Mouse (Mus musculus) limb, embryonic 15.5 days (tissue): ENCODE results near the gene Lrg1. TPM values are rescaled to one million over a fixed set of nuclear protein-coding genes. Genes with fewer than 3 reads are reported as not detected.

Experiments used
- ATAC-seq: fragments of 200-750 bp; cut with Nextera tagmentation; 2 replicates; pipeline ENCODE4 v1.8.0; 2017; ENCODE audit warnings: low read depth, moderate TSS enrichment; ENCODE audit not compliant: insufficient number of reproducible peaks, low FRiP score, low TSS enrichment
- H3K27ac ChIP-seq: fragments of 300-500 bp; sonication (generic); 2 replicates; pipeline ENCODE4 v1.5.1; 2015; ENCODE audit warnings: moderate library complexity, mild to moderate bottlenecking, inconsistent platforms
- H3K27me3 ChIP-seq: fragments of 300-500 bp; sonication (generic); 2 replicates; pipeline ENCODE4 v1.6.1; 2015; ENCODE audit warnings: inconsistent platforms
- H3K36me3 ChIP-seq: fragments of 300-500 bp; sonication (generic); 2 replicates; pipeline ENCODE4 v1.6.1; 2015; ENCODE audit warnings: inconsistent platforms
- H3K4me1 ChIP-seq: fragments of 300-500 bp; sonication (generic); 2 replicates; pipeline ENCODE4 v1.6.1; 2015; ENCODE audit warnings: inconsistent platforms
- H3K4me2 ChIP-seq: fragments of 300-500 bp; sonication (generic); 2 replicates; pipeline ENCODE4 v1.6.1; 2015; ENCODE audit warnings: mild to moderate bottlenecking, inconsistent platforms
- H3K4me3 ChIP-seq: fragments of 300-500 bp; sonication (generic); 2 replicates; pipeline ENCODE4 v1.5.1; 2015; ENCODE audit warnings: mild to moderate bottlenecking, inconsistent platforms
- H3K9ac ChIP-seq: fragments of 300-500 bp; sonication (generic); 2 replicates; pipeline ENCODE4 v1.6.1; 2015; ENCODE audit warnings: inconsistent platforms
- H3K9me3 ChIP-seq: fragments of 300-500 bp; sonication (generic); 2 replicates; pipeline ENCODE4 v1.6.1; 2016; ENCODE audit warnings: inconsistent platforms
- WGBS: fragments of 180-500 bp; shearing (Covaris S2); methylation state at CpG from one replicate; pipeline ENCODE4 v1.1.7; 2015; 5-methylcytosine and 5-hydroxymethylcytosine counted together
- polyA plus RNA-seq: library from polyadenylated mRNA; unstranded; fragments of >200 nt; fragmentation: Nextera tagmentation; extraction: Ambion mirVana; gene quantifications from 2 replicates; pipeline ENCODE4 v1.2.1, GENCODE M21; 2015

Lrg1 gene
- polyA plus RNA-seq, 1 experiment from 2014 or later = 0.55 TPM

- 2% methylated on average over 30 of the region's 30 CpGs for WGBS
- ATAC-seq = no peak
- Histone ChIP-seq H3K4me2 (peak overlapping the region; percentile 30), H3K9me3 (no peaks in the 10 kb centered on the region), H3K9ac (no peak overlapping the region; the same call in 1 of the 2 replicates), H3K36me3 (no peaks in the 10 kb centered on the region), H3K4me3 (peak overlapping the region; percentile 13), H3K4me1 (peaks cover 10% of the 10 kb centered on the region; the same call in 1 of the 2 replicates), H3K27me3 (peaks cover 87% of the 10 kb centered on the region), H3K27ac (no peak overlapping the region)
Observed at GRCm38 (mm10) chr17:56148790-56149618, 27.2 kb upstream of the Lrg1 start.

- Histone ChIP-seq H3K4me1 (peaks cover 10% of the 10 kb centered on the region; the same call in 1 of the 2 replicates), H3K4me3 (peak overlapping the region; percentile 13; the same call in 1 of the 2 replicates), H3K9me3 (no peaks in the 10 kb centered on the region), H3K27me3 (peaks cover 87% of the 10 kb centered on the region), H3K4me2 (peak overlapping the region; percentile 30), H3K27ac (no peak overlapping the region), H3K9ac (no peak overlapping the region), H3K36me3 (no peaks in the 10 kb centered on the region)
- 21% methylated on average over 9 of the region's 9 CpGs for WGBS
- ATAC-seq = no peak
Observed at GRCm38 (mm10) chr17:56148280-56148679, 26.5 kb upstream of the Lrg1 start.

GRCm38 (mm10) chr17:56147420-56147819 lies 25.6 kb upstream of the Lrg1 start:
- no peaks in the 10 kb centered on the region for H3K36me3 ChIP-seq
- peaks cover 90% of the 10 kb centered on the region for H3K27me3 ChIP-seq
- 40% methylated on average over 12 of the region's 12 CpGs for WGBS
- no peak for ATAC-seq
- H3K4me1 ChIP-seq = peaks cover 10% of the 10 kb centered on the region; the same call in 1 of the 2 replicates
- no peaks in the 10 kb centered on the region for H3K9me3 ChIP-seq
- no peak overlapping the region for H3K4me2 ChIP-seq
- H3K4me3 ChIP-seq = no peak overlapping the region
- H3K9ac ChIP-seq = no peak overlapping the region
- no peak overlapping the region for H3K27ac ChIP-seq

GRCm38 (mm10) chr17:56146131-56146530 lies 24.3 kb upstream of the Lrg1 start:
- no peak overlapping the region for H3K27ac ChIP-seq
- H3K36me3 ChIP-seq = no peaks in the 10 kb centered on the region
- H3K27me3 ChIP-seq = peaks cover 99% of the 10 kb centered on the region
- no peaks in the 10 kb centered on the region for H3K9me3 ChIP-seq
- ATAC-seq = no peak
- H3K4me1 ChIP-seq = peaks cover 23% of the 10 kb centered on the region
- WGBS = 13% methylated on average over 9 of the region's 9 CpGs
- H3K9ac ChIP-seq = no peak overlapping the region
- no peak overlapping the region for H3K4me3 ChIP-seq
- no peak overlapping the region for H3K4me2 ChIP-seq

GRCm38 (mm10) chr17:56144546-56144945 lies 22.7 kb upstream of the Lrg1 start:
- H3K27ac ChIP-seq = no peak overlapping the region
- no peaks in the 10 kb centered on the region for H3K9me3 ChIP-seq
- no peaks in the 10 kb centered on the region for H3K36me3 ChIP-seq
- H3K27me3 ChIP-seq = peaks cover 99% of the 10 kb centered on the region
- H3K4me3 ChIP-seq = no peak overlapping the region
- no peak overlapping the region for H3K4me2 ChIP-seq
- 64% methylated on average over 9 of the region's 9 CpGs for WGBS
- no peak for ATAC-seq
- H3K4me1 ChIP-seq = peaks cover 28% of the 10 kb centered on the region
- H3K9ac ChIP-seq = no peak overlapping the region

- no peak overlapping the region for H3K9ac ChIP-seq
- H3K36me3 ChIP-seq = no peaks in the 10 kb centered on the region
- H3K27ac ChIP-seq = no peak overlapping the region
- no peaks in the 10 kb centered on the region for H3K9me3 ChIP-seq
- ATAC-seq = 0 out of 2 replicates have a peak, but pooled peaks have one; percentile 11
- H3K4me3 ChIP-seq = peak overlapping the region; percentile 41
- peak overlapping the region; percentile 71 for H3K4me2 ChIP-seq
- under 1% methylated on average over 43 of the region's 47 CpGs for WGBS
- peaks cover 94% of the 10 kb centered on the region for H3K27me3 ChIP-seq
- H3K4me1 ChIP-seq = peaks cover 26% of the 10 kb centered on the region
Observed at GRCm38 (mm10) chr17:56141702-56142605, 20.2 kb upstream of the Lrg1 start.

GRCm38 (mm10) chr17:56139858-56140595 lies 18.2 kb upstream of the Lrg1 start, which contains the start of gene Sema6b:
Sema6b (minus strand) TSS chr17:56140343.
- Histone ChIP-seq H3K9me3 (no peaks in the 10 kb centered on the region), H3K27me3 (peaks cover 85% of the 10 kb centered on the region), H3K4me2 (peak within 1 kb of the TSS; percentile 99), H3K9ac (peak within 1 kb of the TSS; percentile 29; the same call in 1 of the 2 replicates), H3K4me1 (peaks cover 29% of the 10 kb centered on the region), H3K4me3 (peak within 1 kb of the TSS; percentile 66), H3K27ac (no peak within 1 kb of the TSS), H3K36me3 (no peaks in the 10 kb centered on the region)
- 1% methylated on average over 73 of the region's 79 CpGs for WGBS
- ATAC-seq = no peak

GRCm38 (mm10) chr17:56139355-56139754 lies 17.6 kb upstream of the Lrg1 start:
- ATAC-seq = no peak
- Histone ChIP-seq H3K4me2 (peak overlapping the region; percentile 99), H3K4me3 (peak overlapping the region; percentile 66), H3K27me3 (peaks cover 82% of the 10 kb centered on the region), H3K4me1 (peaks cover 35% of the 10 kb centered on the region), H3K9ac (no peak overlapping the region), H3K36me3 (no peaks in the 10 kb centered on the region), H3K27ac (no peak overlapping the region), H3K9me3 (no peaks in the 10 kb centered on the region)
- 9% methylated on average over 21 of the region's 21 CpGs for WGBS

GRCm38 (mm10) chr17:56137839-56138613 lies 16.2 kb upstream of the Lrg1 start:
- Histone ChIP-seq H3K27me3 (peaks cover 69% of the 10 kb centered on the region), H3K4me2 (no peak overlapping the region), H3K9me3 (no peaks in the 10 kb centered on the region), H3K4me1 (peaks cover 45% of the 10 kb centered on the region), H3K4me3 (0 out of 2 replicates have a peak overlapping the region, but pooled peaks have one; percentile 11), H3K27ac (no peak overlapping the region), H3K9ac (no peak overlapping the region), H3K36me3 (no peaks in the 10 kb centered on the region)
- ATAC-seq = no peak
- 21% methylated on average over 25 of the region's 25 CpGs for WGBS

GRCm38 (mm10) chr17:56136558-56136957 lies 14.8 kb upstream of the Lrg1 start:
- H3K4me2 ChIP-seq = no peak overlapping the region
- no peak overlapping the region for H3K9ac ChIP-seq
- no peak for ATAC-seq
- H3K9me3 ChIP-seq = no peaks in the 10 kb centered on the region
- peaks cover 56% of the 10 kb centered on the region for H3K27me3 ChIP-seq
- no peak overlapping the region for H3K4me3 ChIP-seq
- peaks cover 38% of the 10 kb centered on the region for H3K4me1 ChIP-seq
- no peaks in the 10 kb centered on the region for H3K36me3 ChIP-seq
- no peak overlapping the region for H3K27ac ChIP-seq
- WGBS = 84% methylated on average over 7 of the region's 7 CpGs
